Mouse (Mus musculus) adrenal gland, postnatal 10 days (tissue): ENCODE measurements around the gene Eif2b2. TPM values are rescaled to one million over a fixed set of nuclear protein-coding genes. Genes with fewer than 3 reads are reported as not detected.

Experiments
- DNase-seq: peaks from one replicate; pipeline ENCODE4 v3.0.0; 2021; ENCODE audit warnings: mixed read lengths
- microRNA-seq: library from miRNA; unstranded; fragments of <30 nt; microRNA quantifications from one replicate; pipeline ENCODE4 v1.2.0, GENCODE M21; 2021
- total RNA-seq, 2 experiments: library from RNA; stranded (reverse); gene quantifications; 2 replicates each; pipeline ENCODE4 v1.2.3; 2021

The Eif2b2 gene
- total RNA-seq, 2 experiments from 2014 or later: 59.5 to 62.7 TPM

DNA sequence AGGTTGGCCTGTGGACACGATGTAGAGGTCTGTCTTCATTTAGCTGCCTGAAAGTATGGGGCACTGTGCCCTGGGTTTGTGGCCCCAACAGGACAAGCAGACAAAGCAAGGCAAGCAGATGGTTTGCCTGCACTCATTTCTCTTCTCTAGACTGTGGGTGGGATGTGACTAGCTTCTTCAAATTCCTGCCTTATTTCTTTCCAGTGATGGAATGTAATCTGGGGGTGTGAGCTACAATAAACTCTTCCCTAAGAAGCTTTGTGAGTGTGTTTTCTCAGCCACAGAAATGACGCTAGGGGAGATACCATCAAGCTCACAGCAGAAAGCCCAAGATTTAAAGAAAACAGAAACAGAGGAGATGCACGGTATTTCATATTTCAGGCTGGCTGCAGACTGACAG is 32.8 kb downstream of the Eif2b2 start:
- no peak for DNase-seq

DNA sequence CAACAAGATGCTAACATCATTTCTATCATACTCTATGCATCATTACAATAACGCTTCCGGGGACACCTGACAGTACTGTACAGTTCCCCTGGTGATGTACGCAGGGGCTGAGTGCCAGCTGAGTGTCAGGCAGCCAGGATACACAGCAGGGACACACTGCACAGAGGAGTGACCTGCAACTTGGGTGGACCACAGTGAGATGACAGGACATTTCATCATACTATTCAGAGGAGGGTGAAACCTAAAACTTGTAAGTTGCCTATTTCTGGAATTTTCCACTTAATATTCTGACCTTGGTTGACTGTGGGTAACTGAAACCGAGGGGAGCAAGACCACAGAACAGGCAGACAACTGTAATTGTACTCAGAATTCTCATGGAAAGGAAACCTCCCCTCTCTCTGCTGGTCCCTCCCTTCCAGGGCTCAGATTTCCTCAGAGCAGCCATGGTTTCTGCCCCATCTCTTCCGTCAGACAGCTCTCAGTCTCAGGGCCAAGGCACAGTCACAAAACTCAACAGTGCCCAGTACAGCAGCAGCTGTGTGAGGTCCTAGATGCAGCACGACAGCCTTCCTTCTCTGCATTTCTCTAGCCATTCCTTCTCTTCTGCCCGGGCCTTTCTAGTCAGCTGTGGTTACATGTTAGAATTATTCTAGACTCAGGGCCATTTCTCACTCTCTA is 36.9 kb downstream of the Eif2b2 start:
- no peak for DNase-seq

DNA sequence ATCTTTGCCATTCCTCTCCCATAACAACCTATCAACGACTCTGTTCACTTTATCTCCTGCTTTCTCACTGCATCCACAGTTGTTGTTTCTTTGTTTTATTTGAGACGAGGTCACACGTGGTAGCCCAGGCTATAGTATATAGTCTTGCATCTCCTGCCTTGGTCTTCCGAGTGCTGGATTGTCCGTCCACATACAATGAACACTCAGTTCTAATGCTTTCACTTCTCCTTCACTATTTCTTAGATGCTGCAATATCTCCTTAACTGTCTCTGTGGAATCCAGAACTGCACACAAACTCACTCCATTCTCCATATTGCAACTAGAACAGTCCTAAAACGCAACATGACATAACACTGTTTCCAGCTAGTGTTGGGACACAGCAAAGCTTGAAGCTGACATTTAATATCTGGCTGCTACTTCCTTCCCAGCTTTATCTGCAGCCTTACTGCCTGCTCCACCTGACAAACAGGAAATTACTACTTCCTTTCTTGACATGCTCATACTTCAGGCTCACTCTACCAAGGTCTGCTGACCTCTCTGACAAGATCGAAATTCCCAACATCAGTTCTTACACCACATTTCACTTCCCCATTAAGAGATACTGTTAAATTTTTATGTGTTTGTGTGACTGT is 37.8 kb downstream of the Eif2b2 start:
- no peak for DNase-seq

DNA sequence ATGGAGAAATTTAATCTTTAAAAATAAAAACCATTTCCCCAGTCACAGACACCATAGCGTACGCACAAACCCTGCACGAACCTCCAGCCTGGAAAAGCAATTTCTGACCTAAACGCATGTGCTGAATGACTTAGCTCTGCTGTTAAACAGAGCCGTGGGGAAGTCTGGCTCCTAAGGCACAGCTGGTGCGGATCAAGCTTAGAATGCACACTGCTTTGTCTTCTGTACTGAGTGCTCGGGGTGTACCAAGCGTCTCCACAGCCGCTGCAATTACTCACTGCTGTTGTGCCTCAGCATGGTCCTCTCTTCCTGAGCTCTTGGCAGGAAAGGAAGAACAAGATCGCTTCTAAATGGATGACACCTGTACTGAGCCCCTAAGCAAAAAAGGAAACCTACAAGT is 43.2 kb downstream of the Eif2b2 start:
- no peak for DNase-seq

DNA sequence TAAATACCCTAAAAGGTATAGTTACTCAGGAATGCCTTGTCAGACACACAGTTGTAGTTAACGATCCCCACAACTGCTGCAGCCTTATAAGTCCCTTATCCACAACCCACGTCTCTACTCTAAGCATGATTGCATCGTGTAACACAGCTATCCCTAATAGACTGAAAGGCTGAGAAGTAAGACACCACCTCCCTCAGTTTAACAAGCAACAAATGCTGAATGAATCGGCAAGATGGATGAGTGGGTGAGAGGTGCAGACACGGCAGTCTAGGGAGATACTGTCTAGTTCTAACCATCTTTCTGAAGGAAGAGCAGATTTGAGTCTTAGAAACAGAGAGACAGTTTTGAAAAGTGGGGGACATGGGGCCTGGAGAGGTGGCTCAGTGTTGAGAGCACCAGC is 43.9 kb downstream of the Eif2b2 start:
- no peak for DNase-seq

DNA sequence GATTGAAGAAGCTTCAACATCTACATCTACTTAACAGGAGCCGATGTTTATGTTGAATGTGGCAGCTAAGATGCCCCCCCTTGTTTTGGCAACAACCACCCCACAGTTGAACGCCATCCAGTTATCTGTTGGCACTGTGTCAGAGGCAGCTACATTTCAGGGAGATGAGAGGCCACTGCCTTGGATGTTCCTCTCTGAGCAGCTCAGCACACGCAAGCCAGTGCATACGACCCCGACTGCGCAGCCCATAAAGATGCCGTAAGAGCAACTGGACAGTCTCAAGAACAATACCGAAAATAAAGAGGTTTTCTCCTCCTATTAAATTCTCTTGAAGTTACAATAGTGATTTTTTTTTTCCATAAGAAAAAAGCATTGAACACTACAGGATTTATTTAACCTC is 45.2 kb downstream of the Eif2b2 start:
- DNase-seq: peak; percentile 20

DNA sequence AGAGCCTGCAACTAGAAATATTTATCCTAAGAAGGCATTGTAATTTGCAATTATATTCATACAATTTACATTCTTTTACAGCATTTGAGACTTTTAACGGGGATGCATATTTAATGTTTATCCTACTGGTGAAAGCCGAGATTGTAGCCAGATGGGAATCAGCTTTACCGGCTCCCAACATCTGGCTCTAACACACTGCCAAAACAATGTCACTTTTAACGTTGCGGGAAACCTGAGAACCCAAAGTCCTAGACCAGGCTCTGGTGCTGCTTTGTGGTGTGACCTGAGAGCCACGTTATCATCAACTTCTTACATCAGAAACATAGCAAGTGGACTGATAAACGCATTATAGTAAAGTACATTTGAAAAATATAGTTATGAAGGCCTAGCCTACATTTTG is 45.7 kb downstream of the Eif2b2 start:
- no peak for DNase-seq

DNA sequence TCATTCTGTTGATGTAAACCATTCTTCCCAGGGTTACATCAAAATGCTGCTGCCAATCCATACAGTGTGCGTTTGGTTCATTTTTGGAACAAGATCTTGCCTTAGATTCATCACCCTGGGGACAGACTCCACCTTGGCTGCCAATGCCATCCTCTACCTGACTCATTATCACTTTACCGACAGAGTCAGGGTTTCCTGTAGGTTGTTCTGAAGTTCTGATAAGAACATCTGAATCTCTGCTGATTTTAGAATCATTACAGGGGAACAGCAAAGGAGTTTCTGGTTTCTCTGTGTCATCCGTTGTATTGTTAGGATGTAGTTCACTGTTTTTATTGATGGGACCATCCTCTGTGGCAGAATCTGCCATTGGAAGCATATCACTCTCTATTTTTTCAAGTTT is 47.0 kb downstream of the Eif2b2 start:
- DNase-seq: no peak

DNA sequence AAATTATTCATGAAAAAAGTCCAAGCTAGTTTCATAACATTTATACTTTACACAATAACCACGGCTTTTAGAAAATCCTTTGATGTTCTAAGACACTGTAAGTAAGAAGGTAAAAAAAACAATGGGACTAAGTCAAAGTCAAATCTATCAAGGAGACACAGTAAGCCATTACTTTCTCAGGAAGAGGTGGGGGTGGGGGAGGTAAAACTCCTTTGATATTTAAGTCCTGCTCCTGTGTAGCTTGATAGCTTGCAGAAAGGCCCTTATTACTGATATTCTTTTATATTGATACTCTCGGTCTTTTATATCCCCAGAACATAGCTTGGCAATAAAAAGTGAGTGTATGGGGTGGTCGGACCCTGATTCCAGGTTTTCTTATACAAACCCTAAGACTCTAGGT is 50.5 kb downstream of the Eif2b2 start:
- no peak for DNase-seq

DNA sequence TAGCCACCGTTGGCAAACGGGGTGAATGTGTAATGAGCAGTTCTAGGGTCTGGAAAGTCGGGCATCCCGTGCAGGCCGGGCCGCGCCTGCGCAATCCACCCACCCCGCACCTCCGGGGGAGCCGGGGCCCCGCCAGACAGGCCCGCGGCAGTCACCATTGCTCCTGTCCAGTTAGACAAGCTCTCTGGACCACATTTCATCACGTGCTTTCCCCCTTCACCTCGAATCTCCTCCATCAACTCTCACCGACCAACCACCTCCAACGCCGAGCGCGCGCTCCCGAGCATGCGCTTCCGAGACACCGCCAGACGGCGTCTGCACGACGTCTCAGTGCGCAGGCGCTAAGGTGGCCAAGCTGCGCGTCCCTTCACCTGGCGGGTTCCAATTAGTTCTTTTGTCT is 51.0 kb downstream of the Eif2b2 start, which contains the start of gene Mlh3:
Gene Mlh3, minus strand, starts transcription at position 281 of the 400 bp plus-strand sequence.
- peak; percentile 86 for DNase-seq

DNA sequence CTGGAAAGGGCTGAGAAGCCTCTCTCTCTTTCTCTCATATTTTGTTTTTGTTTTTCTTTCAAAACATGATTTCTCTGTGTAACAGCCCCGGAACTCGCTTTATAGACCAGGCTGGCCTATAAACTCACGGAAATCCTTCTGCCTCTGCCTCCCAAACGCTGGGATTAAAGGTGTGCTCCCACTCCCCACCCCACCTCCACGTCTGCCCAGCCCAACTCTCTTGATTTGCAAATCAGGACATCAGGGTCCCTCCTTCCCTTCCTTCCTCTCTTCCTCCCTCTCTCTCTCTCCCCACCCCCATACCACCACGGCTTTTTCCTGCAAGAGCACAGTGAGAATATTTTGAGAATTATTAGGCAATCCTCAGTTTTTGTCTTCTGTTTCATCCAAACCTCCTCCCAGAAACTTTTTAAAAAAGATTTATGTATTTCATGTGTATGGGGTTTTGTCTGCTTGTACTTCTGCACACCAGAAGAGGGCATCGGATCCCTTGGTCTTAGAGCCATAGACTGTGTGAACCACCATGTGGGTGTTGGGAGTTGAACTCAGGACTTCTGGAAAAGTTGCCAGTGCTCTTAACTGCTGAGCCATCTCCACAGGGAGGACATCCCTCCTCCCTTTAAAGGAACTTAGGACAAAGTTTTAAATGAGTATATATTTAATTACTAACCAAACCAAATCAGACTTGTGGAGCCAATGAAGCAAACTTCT is 52.0 kb downstream of the Eif2b2 start:
- no peak for DNase-seq

DNA sequence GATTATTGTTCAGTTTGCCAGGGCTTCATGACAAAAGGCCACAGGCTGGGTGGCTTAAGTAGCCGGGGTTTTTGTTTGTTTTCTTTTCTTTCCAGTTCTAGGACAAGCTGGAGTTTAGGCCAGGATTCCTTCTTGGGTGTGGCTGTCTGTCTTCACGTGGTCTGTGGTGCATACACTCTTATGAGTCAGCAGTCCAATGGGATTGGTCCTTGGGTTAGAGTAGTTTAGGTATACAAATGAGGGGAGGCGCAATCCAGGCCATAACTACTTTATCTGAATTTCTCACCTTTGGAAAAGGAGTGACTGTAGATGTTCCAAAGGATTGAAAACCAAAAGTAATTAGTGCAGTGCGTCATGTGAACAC is 52.5 kb downstream of the Eif2b2 start:
- DNase-seq: no peak

DNA sequence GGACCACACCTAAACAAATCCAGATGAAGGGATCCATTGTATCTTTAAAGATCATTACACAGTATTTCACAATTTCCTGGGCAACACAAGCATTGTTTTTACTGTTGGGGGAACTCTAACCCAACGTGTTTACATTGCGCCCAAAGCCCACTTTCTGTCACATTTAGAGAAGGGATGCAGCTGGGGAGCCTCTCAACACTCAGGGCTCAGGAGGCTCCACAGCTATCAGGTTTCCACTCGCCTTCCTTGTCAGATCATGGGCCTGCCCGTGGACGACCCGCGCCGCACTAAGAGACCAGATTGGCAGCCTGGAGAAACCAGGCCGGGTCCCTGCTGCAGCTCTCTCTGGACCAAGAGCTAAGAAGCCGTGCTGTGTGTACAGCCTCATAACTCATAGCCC is 54.2 kb downstream of the Eif2b2 start:
- DNase-seq: no peak

Small RNA genes lying within 50 kb of the gene (microRNA-seq; reads per million reads assigned to microRNA genes)
- gene Mir6938: not detected

Other genes starting within 250 kb of the Eif2b2 start
- gene Fcf1, start 248.6 kb upstream of the Eif2b2 start, total RNA-seq: 100 to 1,000 TPM in 1 of 2 experiments, 10 to 100 TPM in 1; 98.8 to 111 TPM
- 10 to 100 TPM; 30.7 to 41.3 TPM for gene Arel1, start 248.6 kb upstream of the Eif2b2 start, total RNA-seq
- 10 to 100 TPM; 35.3 to 58.0 TPM for gene Ylpm1, start 223.2 kb upstream of the Eif2b2 start, total RNA-seq
- gene Prox2, start 108.7 kb upstream of the Eif2b2 start, total RNA-seq: 1 to 10 TPM; 6.2 to 7.5 TPM
- 100 to 1,000 TPM; 710 to 782 TPM for gene Dlst, start 108.6 kb upstream of the Eif2b2 start, total RNA-seq
- 1 to 10 TPM; 1.1 to 2.3 TPM for gene Rps6kl1, start 68.2 kb upstream of the Eif2b2 start, total RNA-seq
- 1 to 10 TPM; 1.8 TPM for gene Pgf, start 41.7 kb upstream of the Eif2b2 start, total RNA-seq
- gene Mlh3, start 51.1 kb downstream of the Eif2b2 start, total RNA-seq: 10 to 100 TPM in 1 of 2 experiments, 1 to 10 TPM in 1; 8.6 to 11.5 TPM
- 10 to 100 TPM; 28.2 to 31.0 TPM for gene Acyp1, start 69.0 kb downstream of the Eif2b2 start, total RNA-seq
- gene Zc2hc1c, start 69.1 kb downstream of the Eif2b2 start, total RNA-seq: 1 to 10 TPM in 1 of 2 experiments, under 1 TPM in 1; 0.78 to 1.2 TPM
- 10 to 100 TPM; 57.5 to 65.8 TPM for gene Nek9, start 119.9 kb downstream of the Eif2b2 start, total RNA-seq
- gene Tmed10, start 155.4 kb downstream of the Eif2b2 start, total RNA-seq: 100 to 1,000 TPM; 222 to 223 TPM